Mouse (Mus musculus): ENCODE measurements around the gene Nes.

GRCm38 (mm10) chr3:87942471-87942870 lies 28.4 kb upstream of the Nes start:
- TF ChIP-seq CTCF (IDR thresholded peaks at IDR 0.05) (no peak), EP300 (IDR thresholded peaks at IDR 0.05) (no peak)
